Comparison of ENCODE assay signal across 22 mouse cellular contexts in genomic region chrX:75834286-75834685, GRCm38 (mm10). TPM values are rescaled to one million over a fixed set of nuclear protein-coding genes. Genes with fewer than 3 reads are reported as not detected.
DNase-seq lines count a peak whose midpoint lies in the region; TF ChIP-seq lines count a peak whose summit lies in the region.
"Had no signal": no experiment of that assay in that cellular context is flagged by ENCODE, and none has a peak within 500 bp of the region (broad histone marks: within the 10 kb centered on the region; RNA-seq: fewer than 3 reads in every experiment).

No protein-coding gene starts in this region.

- H3K4me1 ChIP-seq in bone marrow macrophage, adult 2 months (ENCODE audit: control insufficient read depth, insufficient read depth, low read length) = peaks cover 11% of the 10 kb centered on the region
- H3K4me1 ChIP-seq: forebrain, embryonic 12.5 days; hindbrain, embryonic 10.5 days; limb, embryonic 10.5 days; lung, embryonic 15.5 days had no signal

- TF ChIP-seq POLR2A in bone marrow macrophage, adult 2 months (IDR thresholded peaks at IDR 0.05; ENCODE audit: borderline replicate concordance, low read depth, low read length) = no peak

- H3K27ac ChIP-seq in gastrocnemius, adult 2 months = peak overlapping the region; percentile 38
- H3K27ac ChIP-seq in bone marrow macrophage, adult 2 months (ENCODE audit: insufficient read depth, low read depth, low read length) = peak overlapping the region; percentile 50
- H3K27ac ChIP-seq: forebrain, embryonic 12.5 days; hindbrain, embryonic 10.5 days; hindbrain, postnatal 0 days; kidney, postnatal 0 days; limb, embryonic 10.5 days; lung, embryonic 15.5 days had no signal

- DNase-seq in gastrocnemius, adult 2 months = no peak
- no peak for DNase-seq in gastrocnemius, postnatal 36 days
- peak; percentile 75 for DNase-seq in 3T3-L1 (ENCODE audit: low read depth, low spot score)
- DNase-seq in lung, postnatal 10 days = peak; percentile 14
- no peak for DNase-seq in testis, postnatal 10 days (ENCODE audit: low spot score)
- no peak for DNase-seq in urinary bladder, adult 2 months (ENCODE audit: low spot score)
- no peak for DNase-seq in gastrocnemius, postnatal 25 days
- DNase-seq: adrenal gland, postnatal 25 days; B cell, adult 2 months; cerebellum, adult 18-20 months; cerebellum, postnatal 36 days; gastrocnemius, postnatal 10 days; right cerebral cortex, adult 18-20 months; thymus, postnatal 4 days had no signal

- no peak for TF ChIP-seq CTCF in gastrocnemius, adult 2 months (IDR thresholded peaks at IDR 0.05)
- no peak for TF ChIP-seq CTCF in bone marrow macrophage, adult 2 months (IDR thresholded peaks at IDR 0.05; ENCODE audit: low read depth, low read length)

- intact Hi-C loops in gastrocnemius, adult 2 months (cut with DNase I) = no loop called here
- intact Hi-C loops in gastrocnemius, postnatal 36 days (cut with DNase I) = no loop called here

- H3K4me3 ChIP-seq in gastrocnemius, adult 2 months = no peak overlapping the region
- no peak overlapping the region for H3K4me3 ChIP-seq in bone marrow macrophage, adult 2 months (ENCODE audit: insufficient read depth, low read length)
- H3K4me3 ChIP-seq: forebrain, embryonic 12.5 days; hindbrain, embryonic 10.5 days; left cerebral cortex, adult 2 months; limb, embryonic 10.5 days; lung, embryonic 15.5 days had no signal

RNA-seq across cellular contexts. Expression of gene Pls3, which starts 40.7 kb away (rescaled TPM):
- total RNA-seq in gastrocnemius, adult 2 months (2021) = 10 to 100 TPM; 11.5 to 24.7 TPM
- 10 to 100 TPM; 13.7 to 14.0 TPM for total RNA-seq in gastrocnemius, postnatal 36 days (2021)
- polyA plus RNA-seq in bone marrow macrophage, adult 2 months (2012; ENCODE audit: insufficient read depth, insufficient read length, missing spikeins) = 16.2 TPM in 2 replicates
- 97.0 and 102 TPM in 2 replicates for polyA plus RNA-seq in urinary bladder, adult 2 months (2012; rRNA removed)
- 10 to 100 TPM; 17.8 to 20.7 TPM for total RNA-seq in gastrocnemius, postnatal 25 days (2021)

Comparison
In these comparisons a context has a peak if more than half of its experiments do, and no peak if none do; other contexts are left out.
1. DNase-seq: peak in 3T3-L1 (single experiment) and lung, postnatal 10 days (single experiment); none in gastrocnemius, adult 2 months (single experiment), gastrocnemius, postnatal 36 days (0 of 2), testis, postnatal 10 days (single experiment), urinary bladder, adult 2 months (single experiment) and gastrocnemius, postnatal 25 days (single experiment).